Mouse (Mus musculus) lung, embryonic 15.5 days (tissue): ENCODE data around the gene Mat2b. TPM values are rescaled to one million over a fixed set of nuclear protein-coding genes. Genes with fewer than 3 reads are reported as not detected.

Experiments
- ATAC-seq: fragments of 200-750 bp; cut with Nextera tagmentation; 2 replicates; pipeline ENCODE4 v1.8.0; 2017; ENCODE audit warnings: moderate number of reproducible peaks, borderline replicate concordance; ENCODE audit not compliant: low FRiP score, low TSS enrichment; ENCODE audit errors: extremely low read depth
- H3K27ac ChIP-seq: fragments of 300-500 bp; sonication (generic); 2 replicates; pipeline ENCODE4 v1.5.1; 2015; ENCODE audit warnings: moderate library complexity, mild to moderate bottlenecking, inconsistent platforms
- H3K27me3 ChIP-seq: fragments of 300-500 bp; sonication (generic); 2 replicates; pipeline ENCODE4 v1.6.1; 2015; ENCODE audit warnings: inconsistent platforms
- H3K36me3 ChIP-seq: fragments of 300-500 bp; sonication (generic); 2 replicates; pipeline ENCODE4 v1.6.1; 2015; ENCODE audit warnings: inconsistent platforms
- H3K4me1 ChIP-seq: fragments of 300-500 bp; sonication (generic); 2 replicates; pipeline ENCODE4 v1.6.1; 2015; ENCODE audit warnings: inconsistent platforms
- H3K4me2 ChIP-seq: fragments of 300-500 bp; sonication (generic); 2 replicates; pipeline ENCODE4 v1.6.1; 2015; ENCODE audit warnings: inconsistent platforms, mild to moderate bottlenecking, moderate library complexity
- H3K4me3 ChIP-seq: fragments of 300-500 bp; sonication (generic); 2 replicates; pipeline ENCODE4 v1.5.1; 2015; ENCODE audit warnings: mild to moderate bottlenecking, inconsistent platforms
- H3K9ac ChIP-seq: fragments of 300-500 bp; sonication (generic); 2 replicates; pipeline ENCODE4 v1.6.1; 2015; ENCODE audit warnings: inconsistent platforms
- H3K9me3 ChIP-seq: fragments of 300-500 bp; sonication (generic); 2 replicates; pipeline ENCODE4 v1.6.1; 2016; ENCODE audit warnings: inconsistent platforms
- WGBS: fragments of 180-500 bp; shearing (Covaris S2); methylation state at CpG from one replicate; pipeline ENCODE4 v1.1.7; 2015; 5-methylcytosine and 5-hydroxymethylcytosine counted together
- polyA plus RNA-seq: library from polyadenylated mRNA; unstranded; fragments of >200 nt; fragmentation: Nextera tagmentation; extraction: Ambion mirVana; gene quantifications from 2 replicates; pipeline ENCODE4 v1.2.1, GENCODE M21; 2015

Mat2b gene
- polyA plus RNA-seq, 1 experiment from 2014 or later: 92.6 TPM

DNA sequence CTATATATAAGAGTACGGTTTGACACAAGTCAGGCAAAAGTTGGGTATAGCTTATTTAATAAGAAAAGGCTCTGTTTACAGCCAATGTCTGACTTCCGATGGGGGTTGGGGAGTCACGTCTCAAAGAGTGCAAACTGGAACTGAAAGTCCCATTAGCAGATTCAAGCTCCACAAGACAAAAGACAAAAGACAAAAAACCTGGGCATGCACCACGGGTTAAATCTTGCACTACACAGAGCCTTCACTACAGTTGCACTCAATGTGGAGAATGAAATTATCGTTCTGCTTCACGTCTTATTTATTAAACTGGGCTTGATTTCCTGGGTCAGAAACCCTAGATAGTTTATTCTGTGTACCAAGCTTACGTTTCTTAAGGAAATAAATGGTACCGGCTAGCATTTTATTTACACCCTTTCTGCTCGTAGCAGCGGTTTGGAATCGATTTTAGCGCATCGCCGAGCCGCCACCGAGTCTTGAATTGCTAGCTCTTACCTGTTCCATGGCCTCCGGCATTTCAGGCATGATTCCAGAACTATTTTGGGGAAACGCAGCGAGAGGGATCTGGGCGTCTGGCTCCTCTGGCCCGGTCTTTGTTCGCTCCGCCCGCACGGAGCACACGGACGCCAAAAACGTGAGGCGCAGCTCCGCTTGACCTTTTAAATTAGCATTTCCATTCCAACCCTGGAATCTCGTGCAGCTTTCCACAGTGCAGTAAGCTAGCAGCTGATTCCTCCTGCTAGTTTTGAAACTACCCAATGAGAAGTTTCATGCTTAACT is 504 bp downstream of the Mat2b start:
- H3K27ac ChIP-seq: peak overlapping the region; percentile 95
- H3K9me3 ChIP-seq: no peaks in the 10 kb centered on the region
- H3K36me3 ChIP-seq: no peaks in the 10 kb centered on the region
- H3K4me1 ChIP-seq: peaks cover 21% of the 10 kb centered on the region
- H3K4me3 ChIP-seq: peak overlapping the region; percentile 92
- under 1% methylated on average over 31 of the region's 31 CpGs for WGBS
- ATAC-seq: peak; percentile 50; the same call in 1 of the 2 replicates
- H3K4me2 ChIP-seq: peak overlapping the region; percentile 89
- peak overlapping the region; percentile 68 for H3K9ac ChIP-seq
- no peaks in the 10 kb centered on the region for H3K27me3 ChIP-seq

DNA sequence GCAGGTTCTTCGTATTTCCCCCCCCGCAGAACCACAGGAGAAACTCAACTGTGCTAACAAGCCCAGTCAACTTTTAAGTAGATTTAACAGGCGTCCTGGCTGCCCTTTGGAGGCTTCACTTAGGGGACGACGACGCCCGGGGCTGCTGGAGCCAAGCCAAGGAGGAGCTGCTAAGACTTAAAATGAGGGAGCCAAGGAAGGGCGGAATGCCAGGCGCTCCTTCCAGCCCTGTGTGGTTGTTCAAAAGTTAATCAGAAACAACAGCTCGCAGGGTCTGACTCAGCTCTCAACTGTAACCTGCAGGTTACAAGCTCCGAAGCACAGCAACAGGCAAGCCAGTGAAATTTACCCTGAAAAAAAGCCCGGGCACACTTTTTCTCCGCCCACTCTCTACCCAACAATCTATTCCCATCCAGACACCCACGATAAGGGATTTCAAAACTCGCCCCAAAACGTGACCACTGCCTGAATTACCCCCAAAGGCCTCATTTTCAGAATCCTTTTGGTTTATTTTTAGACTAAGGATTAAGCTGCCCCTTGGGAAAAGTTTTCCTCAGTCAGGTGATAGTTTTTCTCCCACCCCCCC is 1.5 kb downstream of the Mat2b start:
- H3K4me2 ChIP-seq: peak overlapping the region; percentile 89
- peaks cover 22% of the 10 kb centered on the region for H3K4me1 ChIP-seq
- no peaks in the 10 kb centered on the region for H3K27me3 ChIP-seq
- no peak; the same call in 1 of the 2 replicates for ATAC-seq
- H3K27ac ChIP-seq: peak overlapping the region; percentile 95
- under 1% methylated on average over 16 of the region's 16 CpGs for WGBS
- peak overlapping the region; percentile 68 for H3K9ac ChIP-seq
- no peaks in the 10 kb centered on the region for H3K36me3 ChIP-seq
- no peaks in the 10 kb centered on the region for H3K9me3 ChIP-seq
- H3K4me3 ChIP-seq: peak overlapping the region; percentile 92

DNA sequence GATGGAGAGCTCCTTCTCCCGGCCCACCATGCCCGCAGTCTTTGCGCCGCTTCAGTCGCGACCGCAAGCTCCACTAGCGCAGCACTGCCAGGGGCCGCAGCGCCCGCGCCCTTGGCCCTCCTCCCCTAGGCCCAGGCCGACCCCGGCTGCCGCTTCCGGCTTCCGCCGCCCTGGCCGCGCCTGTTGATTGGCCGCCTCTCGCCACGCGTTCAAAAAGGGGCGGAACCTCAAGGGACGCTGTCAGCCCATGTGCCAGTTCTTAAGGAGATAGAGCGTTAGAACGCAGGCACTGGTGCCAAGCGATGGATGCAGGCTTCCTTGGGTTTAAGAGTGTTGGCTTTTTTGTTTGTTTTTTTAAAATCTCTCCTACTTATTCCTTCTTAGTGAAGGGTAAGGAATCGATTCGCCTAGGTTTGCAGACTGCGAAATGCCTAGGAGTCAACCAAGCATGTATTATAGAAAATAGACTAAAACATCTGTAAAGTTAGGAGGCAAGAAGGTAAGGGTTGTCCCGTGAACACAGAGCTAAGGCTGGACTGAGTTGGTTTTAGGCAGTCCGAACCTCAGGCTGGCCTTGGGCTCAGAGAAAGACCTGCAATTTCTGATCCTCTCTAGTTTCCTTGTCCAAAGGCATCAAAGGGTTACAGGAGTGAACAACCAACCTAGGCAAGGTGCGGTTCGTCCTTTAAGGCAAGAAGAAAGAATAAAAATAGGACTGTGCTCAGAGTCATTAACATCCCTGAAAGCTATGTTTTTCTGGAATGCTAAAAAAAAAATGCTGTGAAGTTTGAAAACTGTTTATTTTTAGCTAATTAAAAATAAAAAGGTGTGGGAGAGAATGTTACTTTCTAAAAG is 2.3 kb downstream of the Mat2b start:
- no peaks in the 10 kb centered on the region for H3K36me3 ChIP-seq
- H3K4me3 ChIP-seq: peak overlapping the region; percentile 92
- no peaks in the 10 kb centered on the region for H3K9me3 ChIP-seq
- H3K4me1 ChIP-seq: peaks cover 22% of the 10 kb centered on the region
- peak; percentile 96 for ATAC-seq
- H3K27ac ChIP-seq: peak overlapping the region; percentile 95
- no peaks in the 10 kb centered on the region for H3K27me3 ChIP-seq
- peak overlapping the region; percentile 68 for H3K9ac ChIP-seq
- WGBS: 0% methylated on average over 36 of the region's 36 CpGs
- peak overlapping the region; percentile 89 for H3K4me2 ChIP-seq

DNA sequence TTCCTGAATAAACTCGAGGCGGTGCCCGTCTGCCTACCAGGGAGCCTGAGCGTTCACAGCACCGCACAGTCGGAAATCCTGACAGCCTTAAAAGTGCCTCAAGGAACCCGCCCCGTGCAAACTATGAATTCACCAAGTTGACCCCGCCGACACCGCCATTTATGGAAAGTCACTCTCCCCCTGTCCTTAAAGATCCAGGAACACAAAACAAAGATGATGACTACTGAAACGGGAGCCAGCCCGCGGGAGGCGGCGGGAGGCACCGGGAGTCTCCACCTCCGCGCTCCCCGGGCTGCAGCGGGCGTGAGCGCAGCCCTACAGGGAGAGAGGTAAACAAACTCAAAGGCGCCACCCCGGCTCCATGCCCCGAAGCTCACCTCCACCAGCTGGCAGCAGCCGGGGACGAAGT is 2.9 kb downstream of the Mat2b start:
- peak overlapping the region; percentile 68 for H3K9ac ChIP-seq
- under 1% methylated on average over 28 of the region's 28 CpGs for WGBS

DNA sequence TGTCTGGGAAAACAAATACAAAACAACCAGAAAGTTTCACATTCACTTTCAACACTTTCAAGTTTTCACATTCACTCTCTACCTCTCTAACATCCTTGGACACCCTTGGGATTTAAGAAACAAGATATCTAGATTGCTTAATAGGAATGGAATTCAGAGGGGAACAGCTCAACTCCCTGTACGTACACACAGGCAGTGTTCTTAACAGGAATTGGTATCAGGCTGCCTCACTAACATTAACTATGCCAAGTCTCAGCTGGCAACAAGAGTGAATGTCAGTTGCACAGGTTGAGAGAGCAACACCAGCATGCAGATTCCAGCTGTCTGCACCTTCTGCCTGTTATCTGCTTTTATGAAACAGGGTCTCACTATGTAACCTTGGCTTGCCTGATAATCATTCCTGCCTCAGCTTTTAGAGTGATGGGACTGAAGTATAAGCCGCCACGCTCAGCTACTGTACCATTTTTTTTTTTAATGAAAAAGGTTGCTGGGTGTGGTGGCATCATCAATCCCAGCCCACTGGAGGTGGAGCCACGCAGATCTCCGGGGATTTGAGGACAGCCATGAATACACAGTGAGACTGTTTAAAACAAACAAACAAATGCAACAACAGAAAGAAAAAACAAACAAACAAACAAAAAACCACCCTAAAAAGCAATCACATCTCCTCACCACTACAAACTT is 4.4 kb downstream of the Mat2b start:
- 52% methylated on average over 5 of the region's 5 CpGs for WGBS
- Histone ChIP-seq H3K4me3 (peak overlapping the region; percentile 92; the same call in 1 of the 2 replicates), H3K4me2 (peak overlapping the region; percentile 89), H3K27ac (no peak overlapping the region), H3K9ac (no peak overlapping the region), H3K4me1 (peaks cover 22% of the 10 kb centered on the region), H3K27me3 (no peaks in the 10 kb centered on the region), H3K36me3 (peaks cover 19% of the 10 kb centered on the region), H3K9me3 (no peaks in the 10 kb centered on the region)
- no peak for ATAC-seq

More for the DNA sequence above, 2.9 kb downstream of the Mat2b start:
- peak; percentile 73 for ATAC-seq
- Histone ChIP-seq H3K9me3 (no peaks in the 10 kb centered on the region), H3K4me3 (peak overlapping the region; percentile 92), H3K4me2 (peak overlapping the region; percentile 89), H3K27me3 (no peaks in the 10 kb centered on the region), H3K27ac (peak overlapping the region; percentile 95), H3K36me3 (peaks cover 6% of the 10 kb centered on the region), H3K4me1 (peaks cover 22% of the 10 kb centered on the region)

DNA sequence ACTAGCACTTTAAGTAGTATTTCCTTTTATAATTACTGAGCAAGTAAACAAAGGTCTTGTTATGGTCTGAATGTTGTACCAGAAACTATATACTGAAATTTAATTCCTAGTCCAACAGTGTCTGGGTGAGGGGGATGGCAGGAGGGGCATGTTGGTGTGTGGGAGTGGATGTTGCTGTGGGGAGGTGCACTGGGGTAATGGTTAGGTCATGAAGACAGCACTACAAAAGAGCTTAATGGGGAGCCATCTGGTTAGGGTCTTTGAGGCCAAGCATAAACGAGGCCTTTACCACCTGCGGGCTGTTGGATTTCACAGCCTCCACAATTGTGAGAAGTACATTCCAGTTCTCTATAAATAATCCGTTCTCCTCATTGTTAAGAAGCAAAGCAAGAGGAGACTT is 11.7 kb downstream of the Mat2b start:
- Histone ChIP-seq H3K9ac (no peak overlapping the region), H3K4me3 (no peak overlapping the region), H3K4me1 (no peaks in the 10 kb centered on the region), H3K4me2 (no peak overlapping the region), H3K9me3 (no peaks in the 10 kb centered on the region), H3K36me3 (peaks cover 80% of the 10 kb centered on the region), H3K27me3 (no peaks in the 10 kb centered on the region), H3K27ac (no peak overlapping the region)
- WGBS: 93% methylated on average over 3 of the region's 3 CpGs
- no peak for ATAC-seq

DNA sequence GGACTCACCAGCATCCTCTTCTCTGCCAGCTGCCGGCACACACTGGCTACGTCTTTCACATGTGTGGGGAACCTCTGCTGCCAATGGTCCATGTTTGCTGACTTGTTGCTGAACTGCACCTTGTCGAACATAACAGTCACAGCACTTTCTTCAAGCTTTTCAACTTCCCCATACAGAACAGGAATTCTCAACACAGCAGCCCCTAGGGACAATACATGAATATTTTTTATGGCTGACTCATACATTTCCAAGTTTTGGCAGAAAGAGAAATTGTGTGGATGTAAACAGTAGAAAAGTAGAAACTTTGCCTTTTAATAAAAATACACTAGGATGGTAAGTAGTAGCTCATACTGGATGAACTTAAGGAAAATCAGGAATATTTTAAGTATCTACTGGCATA is 12.5 kb downstream of the Mat2b start:
- Histone ChIP-seq H3K27me3 (no peaks in the 10 kb centered on the region), H3K4me1 (no peaks in the 10 kb centered on the region), H3K9ac (no peak overlapping the region), H3K9me3 (no peaks in the 10 kb centered on the region), H3K27ac (no peak overlapping the region), H3K4me2 (no peak overlapping the region), H3K4me3 (no peak overlapping the region), H3K36me3 (peaks cover 86% of the 10 kb centered on the region)
- no peak for ATAC-seq
- WGBS: 87% methylated on average over 3 of the region's 3 CpGs

DNA sequence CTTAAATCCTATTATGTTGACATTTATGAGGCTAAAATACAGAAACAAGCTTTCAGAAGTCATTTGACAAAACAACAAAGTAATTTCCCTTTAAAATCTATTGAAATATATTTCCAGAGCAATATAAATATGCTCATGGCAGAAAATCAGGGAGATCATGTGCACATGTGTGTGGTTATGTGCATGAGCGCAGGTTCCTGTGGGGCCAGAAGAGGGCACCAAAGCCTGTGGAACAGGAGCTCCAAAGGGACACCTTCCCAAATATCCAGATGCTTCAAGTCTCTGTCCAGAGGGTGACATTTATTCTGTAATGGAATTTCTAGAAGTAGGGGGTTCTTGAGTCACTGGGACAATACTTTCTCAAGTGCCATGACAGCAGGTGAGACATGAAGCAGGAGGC is 17.8 kb downstream of the Mat2b start:
- WGBS: 96% methylated on average over 1 of the region's 1 CpGs
- H3K27me3 ChIP-seq: no peaks in the 10 kb centered on the region
- no peak overlapping the region for H3K9ac ChIP-seq
- H3K27ac ChIP-seq: no peak overlapping the region
- ATAC-seq: no peak
- no peaks in the 10 kb centered on the region for H3K4me1 ChIP-seq
- H3K4me3 ChIP-seq: no peak overlapping the region
- H3K36me3 ChIP-seq: peaks cover 46% of the 10 kb centered on the region
- H3K4me2 ChIP-seq: no peak overlapping the region
- H3K9me3 ChIP-seq: no peaks in the 10 kb centered on the region

DNA sequence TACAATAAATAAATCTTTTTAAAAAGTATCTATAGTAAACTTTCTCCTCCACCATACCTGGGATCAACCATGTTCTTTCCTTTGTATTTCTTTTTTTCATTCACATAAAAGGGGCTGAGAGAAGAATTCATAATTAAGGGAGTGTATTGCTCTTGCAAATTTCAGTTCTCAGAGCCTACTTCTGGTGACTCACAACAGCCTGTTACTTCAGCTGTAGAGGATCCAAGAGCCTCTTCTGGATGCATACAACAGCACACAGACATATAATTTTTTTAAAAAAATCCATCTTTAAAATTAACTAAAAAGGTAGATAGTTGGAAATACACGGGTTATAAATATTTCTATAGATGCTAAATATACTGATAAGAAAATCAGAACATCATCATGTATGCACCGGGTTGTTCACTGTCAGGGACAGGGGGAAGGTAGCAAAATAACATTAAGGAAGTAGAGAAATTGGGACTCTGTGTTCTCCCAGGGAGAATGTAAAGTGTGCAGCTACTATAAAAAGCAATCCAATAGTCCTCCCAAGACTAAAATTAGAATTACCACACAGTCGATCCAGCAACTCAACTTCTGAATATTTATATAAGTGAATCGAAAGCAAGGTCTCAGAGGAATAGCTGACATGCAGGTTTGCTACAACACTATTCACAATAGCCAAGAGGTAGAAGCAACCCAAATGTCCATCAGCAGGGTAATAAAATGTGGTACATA is 19.8 kb downstream of the Mat2b start:
- Histone ChIP-seq H3K4me2 (no peak overlapping the region), H3K9me3 (no peaks in the 10 kb centered on the region), H3K9ac (no peak overlapping the region), H3K27me3 (no peaks in the 10 kb centered on the region), H3K4me3 (no peak overlapping the region), H3K4me1 (no peaks in the 10 kb centered on the region), H3K36me3 (peaks cover 30% of the 10 kb centered on the region), H3K27ac (no peak overlapping the region)
- 82% methylated on average over 4 of the region's 4 CpGs for WGBS
- no peak for ATAC-seq

DNA sequence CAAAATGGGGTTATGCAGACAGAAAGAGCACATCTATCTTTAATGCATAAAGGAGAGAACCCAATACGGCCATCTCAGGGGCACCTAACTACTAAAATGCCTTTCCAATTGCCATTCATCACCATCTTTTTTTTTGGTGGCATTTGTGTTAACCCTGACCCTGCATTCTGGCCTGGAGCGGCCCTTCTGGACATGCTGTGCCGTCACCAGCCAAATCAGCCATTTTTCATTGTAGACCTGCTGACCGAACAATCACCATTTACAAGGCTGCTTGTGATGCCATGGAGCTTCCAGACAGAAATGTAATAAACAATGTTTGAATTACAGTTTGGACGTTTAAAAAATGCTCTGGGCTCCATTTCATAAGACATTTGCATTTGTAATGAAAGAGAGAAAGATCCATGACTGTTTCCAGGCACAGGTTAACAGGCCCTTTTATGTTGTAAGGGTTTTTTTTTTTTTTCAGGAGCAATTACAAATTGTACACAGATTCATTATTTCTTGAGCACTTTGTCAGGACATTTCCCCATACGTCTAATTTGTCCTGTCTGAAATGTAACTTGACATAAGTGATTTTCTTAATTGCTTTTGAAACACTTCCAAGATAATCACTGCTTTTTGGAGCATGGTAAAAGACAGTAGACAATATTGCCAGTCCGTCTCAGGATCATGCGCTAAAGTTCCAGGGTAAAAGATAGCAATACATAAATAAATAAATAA is 45.1 kb downstream of the Mat2b start:
- Histone ChIP-seq H3K27ac (no peak overlapping the region), H3K27me3 (no peaks in the 10 kb centered on the region), H3K9ac (no peak overlapping the region), H3K9me3 (no peaks in the 10 kb centered on the region), H3K36me3 (no peaks in the 10 kb centered on the region), H3K4me3 (no peak overlapping the region), H3K4me1 (no peaks in the 10 kb centered on the region), H3K4me2 (no peak overlapping the region)
- 69% methylated on average over 8 of the region's 8 CpGs for WGBS
- ATAC-seq: no peak
